Mouse (Mus musculus): ENCODE data around the gene Klc2. TPM values are rescaled to one million over a fixed set of nuclear protein-coding genes. Genes with fewer than 3 reads are reported as not detected.

Klc2 gene
- total RNA-seq, 4 experiments from 2014 or later = 60.6 to 68.9 (median 64.0) TPM

Other genes with a start within 250 kb of the Klc2 start
- over 10,000 TPM in 2 of 4 experiments, 1,000 to 10,000 TPM in 2; 9,112 to 10,193 (median 10,010) TPM for gene Actn3, start 240.7 kb downstream of the Klc2 start, total RNA-seq (2022)
- gene Zdhhc24, start 239.9 kb downstream of the Klc2 start, total RNA-seq (2022) = 1 to 10 TPM; 1.8 to 3.6 (median 2.6) TPM
- gene Bbs1, start 211.9 kb downstream of the Klc2 start, total RNA-seq (2022) = 1 to 10 TPM; 1.1 to 3.3 (median 1.2) TPM
- 10 to 100 TPM; 12.5 to 14.3 (median 13.1) TPM for gene Dpp3, start 190.3 kb downstream of the Klc2 start, total RNA-seq (2022)
- gene Peli3, start 175.4 kb downstream of the Klc2 start, total RNA-seq (2022) = 1 to 10 TPM; 2.7 to 3.8 (median 3.3) TPM
- 10 to 100 TPM; 56.3 to 63.7 (median 60.7) TPM for gene Mrpl11, start 156.4 kb downstream of the Klc2 start, total RNA-seq (2022)
- under 1 TPM in 1 of 4 experiments, not detected in 3; 0.11 TPM for gene Npas4, start 128.2 kb downstream of the Klc2 start, total RNA-seq (2022)
- 1 to 10 TPM; 4.0 to 6.1 (median 4.3) TPM for gene Slc29a2, start 94.7 kb downstream of the Klc2 start, total RNA-seq (2022)
- 10 to 100 TPM; 16.0 to 23.1 (median 19.5) TPM for gene B4gat1, start 79.7 kb downstream of the Klc2 start, total RNA-seq (2022)
- 1 to 10 TPM in 3 of 4 experiments, under 1 TPM in 1; 0.61 to 1.7 (median 1.4) TPM for gene AC124502.3, start 79.7 kb downstream of the Klc2 start, total RNA-seq (2022)
- gene Brms1, start 77.2 kb downstream of the Klc2 start, total RNA-seq (2022) = 10 to 100 TPM; 14.8 to 17.6 (median 16.4) TPM
- 1 to 10 TPM in 1 of 4 experiments, under 1 TPM in 3; 0.47 to 1.0 (median 0.75) TPM for gene Rin1, start 68.1 kb downstream of the Klc2 start, total RNA-seq (2022)
- 1 to 10 TPM; 5.2 to 8.9 (median 7.0) TPM for gene Cd248, start 50.5 kb downstream of the Klc2 start, total RNA-seq (2022)
- under 1 TPM in 1 of 4 experiments, not detected in 3; 0.12 TPM for gene Tmem151a, start 33.0 kb downstream of the Klc2 start, total RNA-seq (2022)
- 10 to 100 TPM; 37.4 to 44.7 (median 39.8) TPM for gene Yif1a, start 30.0 kb downstream of the Klc2 start, total RNA-seq (2022)
- not detected for gene Cnih2, start 20.0 kb downstream of the Klc2 start, total RNA-seq (2022)
- 100 to 1,000 TPM; 124 to 137 (median 131) TPM for gene Rab1b, start 11.5 kb downstream of the Klc2 start, total RNA-seq (2022)
- 1 to 10 TPM; 4.5 to 6.6 (median 5.4) TPM for gene Pacs1, start 154.6 kb upstream of the Klc2 start, total RNA-seq (2022)
- 10 to 100 TPM; 59.7 to 74.1 (median 62.9) TPM for gene Sf3b2, start 176.9 kb upstream of the Klc2 start, total RNA-seq (2022)
- under 1 TPM in 1 of 4 experiments, not detected in 3; 0.17 TPM for gene Gal3st3, start 179.8 kb upstream of the Klc2 start, total RNA-seq (2022)
- gene Catsper1, start 217.2 kb upstream of the Klc2 start, total RNA-seq (2022) = not detected
- 10 to 100 TPM; 44.0 to 55.9 (median 44.9) TPM for gene Cst6, start 231.0 kb upstream of the Klc2 start, total RNA-seq (2022)
- 10 to 100 TPM; 16.3 to 18.8 (median 17.9) TPM for gene Eif1ad, start 248.2 kb upstream of the Klc2 start, total RNA-seq (2022)
- 100 to 1,000 TPM; 122 to 146 (median 135) TPM for gene Banf1, start 248.6 kb upstream of the Klc2 start, total RNA-seq (2022)